In the genomic region with DNA sequence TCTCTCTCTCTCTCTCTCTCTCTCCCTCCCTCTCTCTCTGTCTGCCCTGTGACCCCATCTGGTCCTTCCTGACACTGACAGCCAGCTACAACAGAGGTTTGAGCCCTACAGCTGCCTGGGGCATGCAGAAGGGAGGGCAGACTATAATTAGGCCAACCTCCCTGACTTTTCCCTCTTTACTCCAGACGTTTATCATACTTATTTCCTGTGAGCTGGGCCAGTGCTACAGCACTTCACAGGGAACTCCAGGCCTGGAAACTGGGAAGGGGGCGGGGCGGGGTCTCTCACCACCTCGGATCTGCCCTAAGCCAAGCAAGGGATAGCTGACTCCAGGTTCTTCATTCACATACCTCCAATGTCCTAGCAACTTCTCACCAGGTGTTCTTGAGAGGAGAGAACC, we compare ENCODE assay signal across 29 mouse cellular contexts. TPM values are rescaled to one million over a fixed set of nuclear protein-coding genes. Genes with fewer than 3 reads are reported as not detected.
A peak's percentile ranks its signal among the peaks of the same experiment; 100 is the strongest.
DNase-seq lines count a peak whose midpoint lies in the region; ATAC-seq lines count a peak whose summit lies in the region.
"Had no signal": no experiment of that assay in that cellular context is flagged by ENCODE, and none has a peak within 500 bp of the region (broad histone marks: within the 10 kb centered on the region; RNA-seq: fewer than 3 reads in every experiment).

No protein-coding gene starts in this region.

- 0 out of 2 replicates have a peak, but pooled peaks cover 4% of the 10 kb centered on the region for H3K4me1 ChIP-seq in liver, embryonic 11.5 days (replicated peaks; ENCODE audit: control insufficient read depth, insufficient read depth, low read length)
- peaks cover 74% of the 10 kb centered on the region for H3K4me1 ChIP-seq in embryonic facial prominence, embryonic 10.5 days
- peaks cover 24% of the 10 kb centered on the region for H3K4me1 ChIP-seq in limb, embryonic 11.5 days (ENCODE audit: control insufficient read depth, insufficient read depth, low read length)
- H3K4me1 ChIP-seq in kidney, embryonic 14.5 days (ENCODE audit: control insufficient read depth, insufficient read depth, low read length): peaks cover 18% of the 10 kb centered on the region

- H3K27ac ChIP-seq in liver, embryonic 11.5 days (ENCODE audit: low read depth, low read length): no peak overlapping the region
- 0 out of 2 replicates have a peak overlapping the region, but pooled peaks have one; percentile 44 for H3K27ac ChIP-seq in embryonic facial prominence, embryonic 10.5 days (replicated peaks)
- H3K27ac ChIP-seq in limb, embryonic 11.5 days (replicated peaks; ENCODE audit: low read depth, low read length): no peak overlapping the region
- no peak overlapping the region for H3K27ac ChIP-seq in kidney, embryonic 14.5 days (ENCODE audit: low read depth, low read length)
- H3K27ac ChIP-seq: heart, adult 2 months; hindbrain, embryonic 13.5 days; kidney, postnatal 0 days; liver, embryonic 14.5 days; midbrain, embryonic 12.5 days had no signal

- no peak overlapping the region for H3K4me2 ChIP-seq in liver, embryonic 11.5 days
- peak overlapping the region; percentile 27; the same call in 1 of the 2 replicates for H3K4me2 ChIP-seq in limb, embryonic 11.5 days (ENCODE audit: low read depth, severe bottlenecking)
- H3K4me2 ChIP-seq in kidney, embryonic 14.5 days (replicated peaks; ENCODE audit: low read depth, low read length): no peak overlapping the region
- H3K4me2 ChIP-seq: hindbrain, embryonic 13.5 days; lung, embryonic 14.5 days; midbrain, embryonic 12.5 days had no signal

- H3K27me3 ChIP-seq in liver, embryonic 11.5 days (replicated peaks; ENCODE audit: control insufficient read depth, insufficient read depth, low read length): peaks cover 59% of the 10 kb centered on the region
- peaks cover 95% of the 10 kb centered on the region for H3K27me3 ChIP-seq in embryonic facial prominence, embryonic 10.5 days (replicated peaks; ENCODE audit: low read depth, poor library complexity, severe bottlenecking)
- H3K27me3 ChIP-seq in limb, embryonic 11.5 days (ENCODE audit: control insufficient read depth, insufficient read depth, low read length): peaks cover 24% of the 10 kb centered on the region
- H3K27me3 ChIP-seq in kidney, embryonic 14.5 days (ENCODE audit: control insufficient read depth, insufficient read depth, low read length): peaks cover 54% of the 10 kb centered on the region

- no peaks in the 10 kb centered on the region for H3K36me3 ChIP-seq in liver, embryonic 11.5 days (ENCODE audit: control insufficient read depth, insufficient read depth, low read length)
- H3K36me3 ChIP-seq in embryonic facial prominence, embryonic 10.5 days (replicated peaks): no peaks in the 10 kb centered on the region; the same call in 1 of the 2 replicates
- H3K36me3 ChIP-seq in limb, embryonic 11.5 days (ENCODE audit: control insufficient read depth, insufficient read depth, low read length): no peaks in the 10 kb centered on the region
- no peaks in the 10 kb centered on the region for H3K36me3 ChIP-seq in kidney, embryonic 14.5 days (ENCODE audit: control insufficient read depth, insufficient read depth, low read length)
- H3K36me3 ChIP-seq: G1E; hindbrain, embryonic 13.5 days; midbrain, embryonic 12.5 days had no signal

- WGBS in liver, embryonic 11.5 days: 11% methylated on average over 4 of the region's 4 CpGs
- 3% methylated on average over 4 of the region's 4 CpGs for WGBS in embryonic facial prominence, embryonic 10.5 days
- WGBS in limb, embryonic 11.5 days: 0% methylated on average over 4 of the region's 4 CpGs
- WGBS in kidney, embryonic 14.5 days: 8% methylated on average over 4 of the region's 4 CpGs

- no peak overlapping the region for H3K9ac ChIP-seq in liver, embryonic 11.5 days (ENCODE audit: low read depth, low read length)
- H3K9ac ChIP-seq in limb, embryonic 11.5 days (ENCODE audit: low read length): no peak overlapping the region; the same call in 1 of the 2 replicates
- no peak overlapping the region for H3K9ac ChIP-seq in kidney, embryonic 14.5 days (ENCODE audit: low read depth, low read length)
- H3K9ac ChIP-seq: hindbrain, embryonic 13.5 days; liver, embryonic 14.5 days; lung, embryonic 14.5 days; midbrain, embryonic 12.5 days had no signal

- H3K9me3 ChIP-seq in liver, embryonic 11.5 days (ENCODE audit: control insufficient read depth, low read length): no peaks in the 10 kb centered on the region
- no peaks in the 10 kb centered on the region for H3K9me3 ChIP-seq in embryonic facial prominence, embryonic 10.5 days
- no peaks in the 10 kb centered on the region for H3K9me3 ChIP-seq in limb, embryonic 11.5 days (ENCODE audit: control insufficient read depth, low read length)
- H3K9me3 ChIP-seq in kidney, embryonic 14.5 days (ENCODE audit: control insufficient read depth, low read length): no peaks in the 10 kb centered on the region
- H3K9me3 ChIP-seq: hindbrain, embryonic 13.5 days; midbrain, embryonic 12.5 days had no signal

- 0 out of 2 replicates have a peak, but pooled peaks have one; percentile 23 for ATAC-seq in liver, embryonic 11.5 days (replicated peaks; ENCODE audit: low FRiP score)
- no peak for ATAC-seq in limb, embryonic 11.5 days (ENCODE audit: insufficient number of reproducible peaks, low FRiP score, low TSS enrichment, low read depth)
- ATAC-seq in kidney, embryonic 14.5 days (ENCODE audit: low FRiP score, low TSS enrichment): no peak
- no peak for ATAC-seq in erythroblast, adult 5-6 weeks (replicated peaks; ENCODE audit: low FRiP score, poor library complexity, severe bottlenecking)

- H3K4me3 ChIP-seq in liver, embryonic 11.5 days (ENCODE audit: low read depth, low read length): no peak overlapping the region
- H3K4me3 ChIP-seq in embryonic facial prominence, embryonic 10.5 days: peak overlapping the region; percentile 32; the same call in 1 of the 2 replicates
- H3K4me3 ChIP-seq in limb, embryonic 11.5 days (ENCODE audit: low read depth, low read length): no peak overlapping the region
- H3K4me3 ChIP-seq in kidney, embryonic 14.5 days (ENCODE audit: low read length): no peak overlapping the region
- H3K4me3 ChIP-seq: heart, adult 2 months; hindbrain, embryonic 13.5 days; midbrain, embryonic 12.5 days had no signal

- DNase-seq in liver, embryonic 11.5 days (ENCODE audit: low spot score): no peak
- DNase-seq in liver: no peak
- peak; percentile 74 for DNase-seq in embryonic facial prominence, embryonic 10.5 days (ENCODE audit: low spot score)
- DNase-seq in limb, embryonic 11.5 days (ENCODE audit: low spot score): peak; percentile 70
- no peak for DNase-seq in retina, embryonic 14.5 days (ENCODE audit: low spot score)
- DNase-seq: adrenal gland, adult 2 months; B cell, adult 2 months; cerebellum, adult 2 months; cerebellum, postnatal 36 days; gastrocnemius, postnatal 25 days; heart, adult 2 months; kidney, adult 18-20 months; layer of hippocampus, adult 9-11 months; lung, embryonic 14.5 days; right cerebral cortex, postnatal 14 days; spleen, adult 18-20 months had no signal

RNA-seq across cellular contexts. Expression of gene Gsc, which starts 4.3 kb away (rescaled TPM):
- 1.3 and 1.4 TPM in 2 replicates for polyA plus RNA-seq in liver, embryonic 11.5 days (2014; fragmentation: Nextera tagmentation; extraction: Ambion mirVana)
- 11.8 and 20.4 TPM in 2 replicates for polyA plus RNA-seq in embryonic facial prominence, embryonic 10.5 days (2016; fragmentation: Nextera tagmentation; extraction: Ambion mirVana)
- polyA plus RNA-seq in limb, embryonic 11.5 days (2014; fragmentation: Nextera tagmentation; extraction: Ambion mirVana): 24.4 and 33.2 TPM in 2 replicates
- polyA plus RNA-seq in kidney, embryonic 14.5 days (2014; fragmentation: Nextera tagmentation; extraction: Ambion mirVana): not detected in 2 replicates
- total RNA-seq in erythroblast, adult 5-6 weeks (2015; ENCODE audit: low replicate concordance): not detected in 2 replicates
- not detected in 2 replicates for total RNA-seq in erythroblast, adult 5-6 weeks (2017; ENCODE audit: low replicate concordance)
- total RNA-seq: adrenal gland, adult 2 months; CH12.LX; G1E; heart, adult 2 months; left cerebral cortex, adult 18-20 months; left cerebral cortex, postnatal 36 days; megakaryocyte, adult 5-6 weeks had no signal
- polyA plus RNA-seq: cerebellum, adult 2 months; G1E; heart, postnatal 0 days; hindbrain, embryonic 13.5 days; kidney, postnatal 0 days; large intestine, adult 2 months; lung, embryonic 14.5 days had no signal

Comparison
In these comparisons a context has a peak if more than half of its experiments do, and no peak if none do; other contexts are left out.
1. DNase-seq: peak in embryonic facial prominence, embryonic 10.5 days (single experiment) and limb, embryonic 11.5 days (single experiment); none in liver, embryonic 11.5 days (single experiment), liver (single experiment) and retina, embryonic 14.5 days (single experiment).